Mouse (Mus musculus) frontal cortex, postnatal 25 days (tissue): ENCODE data around the gene Slc2a13.

Source experiments
- DNase-seq, 2 experiments: peaks; one replicate each; pipeline ENCODE4 v3.0.0; 2022; ENCODE audit warnings: low spot score in 2 of 2

The Slc2a13 gene

GRCm38 (mm10) chr15:91374441-91374840 is 198.6 kb downstream of the Slc2a13 start:
- no peak for DNase-seq

- peak; percentile 40 to 46 for DNase-seq
Measured at GRCm38 (mm10) chr15:91373203-91373584, 199.9 kb downstream of the Slc2a13 start.

GRCm38 (mm10) chr15:91372464-91373202 is 200.4 kb downstream of the Slc2a13 start:
- no peak for DNase-seq

- DNase-seq, result no peak
Measured at GRCm38 (mm10) chr15:91371859-91372394, 201.1 kb downstream of the Slc2a13 start.

GRCm38 (mm10) chr15:91369736-91370449 is 203.2 kb downstream of the Slc2a13 start:
- no peak for DNase-seq

- DNase-seq, result no peak
Measured at GRCm38 (mm10) chr15:91360495-91360894, 212.6 kb downstream of the Slc2a13 start.

GRCm38 (mm10) chr15:91351006-91351405 is 222.1 kb downstream of the Slc2a13 start:
- DNase-seq, result no peak

GRCm38 (mm10) chr15:91338350-91338749 is 234.7 kb downstream of the Slc2a13 start:
- DNase-seq, result no peak

- no peak for DNase-seq
Measured at GRCm38 (mm10) chr15:91334416-91334900, 238.6 kb downstream of the Slc2a13 start.

GRCm38 (mm10) chr15:91327748-91328147 is 245.3 kb downstream of the Slc2a13 start:
- DNase-seq, result no peak

- DNase-seq, result no peak
Measured at GRCm38 (mm10) chr15:91327023-91327422, 246.0 kb downstream of the Slc2a13 start.

GRCm38 (mm10) chr15:91319376-91319775 is 253.7 kb downstream of the Slc2a13 start:
- no peak for DNase-seq

- no peak for DNase-seq
Measured at GRCm38 (mm10) chr15:91316964-91317363, 256.1 kb downstream of the Slc2a13 start.

GRCm38 (mm10) chr15:91314402-91315318 is 258.4 kb downstream of the Slc2a13 start:
- no peak for DNase-seq

- no peak for DNase-seq
Measured at GRCm38 (mm10) chr15:91304296-91304852, 268.7 kb downstream of the Slc2a13 start.

GRCm38 (mm10) chr15:91301366-91301765 is 271.7 kb downstream of the Slc2a13 start:
- DNase-seq, result peak; percentile 89 to 96

GRCm38 (mm10) chr15:91299319-91299835 is 273.7 kb downstream of the Slc2a13 start:
- DNase-seq, result no peak

GRCm38 (mm10) chr15:91283418-91283817 is 289.6 kb downstream of the Slc2a13 start:
- no peak for DNase-seq

- DNase-seq, result no peak
Measured at GRCm38 (mm10) chr15:91282822-91283221, 290.2 kb downstream of the Slc2a13 start.

- no peak for DNase-seq
Measured at GRCm38 (mm10) chr15:91281521-91281920, 291.5 kb downstream of the Slc2a13 start.

- DNase-seq, result no peak
Measured at GRCm38 (mm10) chr15:91279571-91279970, 293.5 kb downstream of the Slc2a13 start.
